Mouse (Mus musculus) ES-Bruce4 (cell line): ENCODE results near the gene Kcnip3. TPM values are rescaled to one million over a fixed set of nuclear protein-coding genes. Genes with fewer than 3 reads are reported as not detected.

Experiments
- H3K27ac ChIP-seq: 2 replicates; pipeline ENCODE4 v1.5.1; 2012; ENCODE audit warnings: low read length, inconsistent platforms; ENCODE audit not compliant: insufficient read depth
- H3K27me3 ChIP-seq: 2 replicates; pipeline ENCODE4 v1.6.1; 2012; ENCODE audit warnings: mild to moderate bottlenecking, low read length, inconsistent platforms; ENCODE audit not compliant: control insufficient read depth, poor library complexity, insufficient read depth, severe bottlenecking
- H3K36me3 ChIP-seq: 2 replicates; pipeline ENCODE4 v1.6.1; 2012; ENCODE audit warnings: inconsistent platforms, mild to moderate bottlenecking, low read length, moderate library complexity; ENCODE audit not compliant: control insufficient read depth, poor library complexity, insufficient read depth, severe bottlenecking
- H3K4me1 ChIP-seq: one replicate; pipeline ENCODE4 v1.8.1; 2011; ENCODE audit warnings: low read length; ENCODE audit not compliant: control insufficient read depth, insufficient read depth
- H3K4me3 ChIP-seq: 2 replicates; pipeline ENCODE4 v1.5.1; 2011; ENCODE audit warnings: low read depth, mild to moderate bottlenecking, low read length
- H3K9ac ChIP-seq: 2 replicates; pipeline ENCODE4 v1.6.1; 2012; ENCODE audit warnings: low read depth, mild to moderate bottlenecking, inconsistent platforms; ENCODE audit not compliant: poor library complexity, severe bottlenecking
- H3K9me3 ChIP-seq: replicated peaks from 2 replicates; pipeline ENCODE4 v1.6.1; 2012; ENCODE audit warnings: mild to moderate bottlenecking, low read length, inconsistent platforms; ENCODE audit not compliant: control insufficient read depth, poor library complexity, insufficient read depth, severe bottlenecking
- CTCF ChIP-seq: IDR thresholded peaks from one replicate; pipeline ENCODE4 v1.8.1; 2011; ENCODE audit warnings: low read depth, low read length
- EP300 ChIP-seq: IDR thresholded peaks from 2 replicates; pipeline ENCODE4 v1.6.1; 2011; ENCODE audit warnings: low read depth, low read length; ENCODE audit not compliant: insufficient read depth
- POLR2A ChIP-seq: IDR thresholded peaks from one replicate; pipeline ENCODE4 v1.8.1; 2011; ENCODE audit warnings: low read length; ENCODE audit not compliant: insufficient read depth
- polyA plus RNA-seq: library from polyadenylated mRNA; stranded (reverse); fragments of >200 nt; gene quantifications from 2 replicates; pipeline ENCODE4 v1.2.4, GENCODE M21; 2011; ENCODE audit warnings: low read depth; ENCODE audit not compliant: missing spikeins, insufficient read depth, insufficient read length

Kcnip3 gene
- polyA plus RNA-seq, 1 experiment, result 2.8 TPM

GRCm38 (mm10) chr2:127514380-127515124 lies 7.3 kb downstream of the Kcnip3 start:
- Histone ChIP-seq H3K4me1 (no peaks in the 10 kb centered on the region), H3K36me3 (no peaks in the 10 kb centered on the region), H3K9me3 (no peaks in the 10 kb centered on the region), H3K9ac (no peak overlapping the region), H3K4me3 (no peak overlapping the region), H3K27me3 (no peaks in the 10 kb centered on the region), H3K27ac (no peak overlapping the region)
- TF ChIP-seq EP300 (no peak), CTCF (no peak), POLR2A (no peak)

- no peaks in the 10 kb centered on the region for H3K36me3 ChIP-seq
- H3K9me3 ChIP-seq, result no peaks in the 10 kb centered on the region
- no peak overlapping the region for H3K4me3 ChIP-seq
- no peak overlapping the region for H3K9ac ChIP-seq
- no peaks in the 10 kb centered on the region for H3K4me1 ChIP-seq
- no peak for TF ChIP-seq EP300
- no peak for TF ChIP-seq CTCF
- no peak overlapping the region for H3K27ac ChIP-seq
- H3K27me3 ChIP-seq, result no peaks in the 10 kb centered on the region
These were observed 8.7 kb downstream of the Kcnip3 start for GRCm38 (mm10) chr2:127513244-127513643.

- TF ChIP-seq EP300 (no peak), POLR2A (no peak), CTCF (no peak)
These were observed 10.5 kb downstream of the Kcnip3 start for GRCm38 (mm10) chr2:127511426-127511825.

GRCm38 (mm10) chr2:127507967-127508660 lies 13.8 kb downstream of the Kcnip3 start:
- no peaks in the 10 kb centered on the region for H3K9me3 ChIP-seq

More at GRCm38 (mm10) chr2:127511426-127511825, 10.5 kb downstream of the Kcnip3 start:
- Histone ChIP-seq H3K4me1 (no peaks in the 10 kb centered on the region), H3K9me3 (no peaks in the 10 kb centered on the region), H3K36me3 (no peaks in the 10 kb centered on the region), H3K27me3 (no peaks in the 10 kb centered on the region), H3K9ac (no peak overlapping the region), H3K27ac (no peak overlapping the region), H3K4me3 (no peak overlapping the region)

GRCm38 (mm10) chr2:127507077-127507774 lies 14.7 kb downstream of the Kcnip3 start:
- TF ChIP-seq CTCF, result peak; percentile 98
- no peak for TF ChIP-seq EP300
- no peaks in the 10 kb centered on the region for H3K4me1 ChIP-seq
- H3K9ac ChIP-seq, result no peak overlapping the region
- H3K9me3 ChIP-seq, result no peaks in the 10 kb centered on the region
- H3K4me3 ChIP-seq, result no peak overlapping the region
- H3K27me3 ChIP-seq, result no peaks in the 10 kb centered on the region
- no peak overlapping the region for H3K27ac ChIP-seq
- H3K36me3 ChIP-seq, result no peaks in the 10 kb centered on the region

More at GRCm38 (mm10) chr2:127507967-127508660, 13.8 kb downstream of the Kcnip3 start:
- H3K36me3 ChIP-seq, result no peaks in the 10 kb centered on the region
- no peak overlapping the region for H3K27ac ChIP-seq
- TF ChIP-seq EP300 (no peak), POLR2A (no peak), CTCF (no peak)
- H3K4me3 ChIP-seq, result no peak overlapping the region
- H3K27me3 ChIP-seq, result no peaks in the 10 kb centered on the region
- no peak overlapping the region for H3K9ac ChIP-seq
- H3K4me1 ChIP-seq, result no peaks in the 10 kb centered on the region

GRCm38 (mm10) chr2:127506131-127506632 lies 15.7 kb downstream of the Kcnip3 start:
- Histone ChIP-seq H3K9me3 (no peaks in the 10 kb centered on the region), H3K9ac (no peak overlapping the region), H3K27me3 (no peaks in the 10 kb centered on the region), H3K27ac (no peak overlapping the region), H3K36me3 (no peaks in the 10 kb centered on the region), H3K4me1 (no peaks in the 10 kb centered on the region), H3K4me3 (no peak overlapping the region)
- TF ChIP-seq POLR2A (no peak), CTCF (no peak), EP300 (no peak)
